18 mouse cellular contexts compared by ENCODE assay signal in genomic region chrX:73468752-73469151, GRCm38 (mm10). TPM values are rescaled to one million over a fixed set of nuclear protein-coding genes. Genes with fewer than 3 reads are reported as not detected.
DNase-seq lines count a peak whose midpoint lies in the region; ATAC-seq and TF ChIP-seq lines count a peak whose summit lies in the region.
"Had no signal": no experiment of that assay in that cellular context is flagged by ENCODE, and none has a peak within 500 bp of the region (broad histone marks: within the 10 kb centered on the region; RNA-seq: fewer than 3 reads in every experiment).

No protein-coding gene starts in this region.

- TF ChIP-seq CTCF in heart, postnatal 0 days (IDR thresholded peaks at IDR 0.05; ENCODE audit: low read depth): no peak

- TF ChIP-seq EP300 in heart, postnatal 0 days (IDR thresholded peaks at IDR 0.05; ENCODE audit: low read depth): no peak

- DNase-seq in heart, postnatal 0 days (ENCODE audit: low spot score): no peak
- no peak for DNase-seq in lung, postnatal 10 days
- no peak for DNase-seq in adrenal gland, postnatal 25 days
- DNase-seq: cerebellum, adult 9-11 months; liver, embryonic 13.5 days; right cerebral cortex, postnatal 14 days; thymus, postnatal 36 days had no signal

- no peaks in the 10 kb centered on the region for H3K9me3 ChIP-seq in heart, postnatal 0 days (replicated peaks; ENCODE audit: control insufficient read depth, low read length)
- no peaks in the 10 kb centered on the region for H3K9me3 ChIP-seq in heart, embryonic 11.5 days (replicated peaks; ENCODE audit: control insufficient read depth, low read length)
- H3K9me3 ChIP-seq in lung, embryonic 15.5 days: no peaks in the 10 kb centered on the region
- H3K9me3 ChIP-seq in embryonic facial prominence, embryonic 15.5 days (replicated peaks): no peaks in the 10 kb centered on the region
- no peaks in the 10 kb centered on the region for H3K9me3 ChIP-seq in stomach, embryonic 15.5 days
- H3K9me3 ChIP-seq: hindbrain, embryonic 13.5 days; liver, embryonic 13.5 days; megakaryocyte, embryonic 14.5 days had no signal

- H3K36me3 ChIP-seq in heart, postnatal 0 days (replicated peaks; ENCODE audit: control insufficient read depth, insufficient read depth, low read length): no peaks in the 10 kb centered on the region
- no peaks in the 10 kb centered on the region for H3K36me3 ChIP-seq in heart, embryonic 11.5 days (ENCODE audit: control insufficient read depth, insufficient read depth, low read length)
- no peaks in the 10 kb centered on the region for H3K36me3 ChIP-seq in lung, embryonic 15.5 days
- no peaks in the 10 kb centered on the region for H3K36me3 ChIP-seq in embryonic facial prominence, embryonic 15.5 days
- no peaks in the 10 kb centered on the region for H3K36me3 ChIP-seq in stomach, embryonic 15.5 days
- H3K36me3 ChIP-seq: hindbrain, embryonic 13.5 days; liver, embryonic 13.5 days had no signal

- H3K27ac ChIP-seq in heart, postnatal 0 days (ENCODE audit: low read depth): 0 out of 2 replicates have a peak overlapping the region, but pooled peaks have one; percentile 12
- no peak overlapping the region for H3K27ac ChIP-seq in heart, embryonic 11.5 days (ENCODE audit: low read depth, low read length)
- H3K27ac ChIP-seq in lung, embryonic 15.5 days: peak overlapping the region; percentile 90
- H3K27ac ChIP-seq in embryonic facial prominence, embryonic 15.5 days (replicated peaks): peak overlapping the region; percentile 92
- H3K27ac ChIP-seq in stomach, embryonic 15.5 days: peak overlapping the region; percentile 66; the same call in 1 of the 2 replicates
- H3K27ac ChIP-seq: hindbrain, embryonic 13.5 days had no signal

- no peak overlapping the region for H3K4me2 ChIP-seq in heart, postnatal 0 days (ENCODE audit: low read depth, low read length)
- no peak overlapping the region for H3K4me2 ChIP-seq in heart, embryonic 11.5 days
- H3K4me2 ChIP-seq in lung, embryonic 15.5 days: no peak overlapping the region
- no peak overlapping the region for H3K4me2 ChIP-seq in embryonic facial prominence, embryonic 15.5 days (replicated peaks)
- no peak overlapping the region for H3K4me2 ChIP-seq in stomach, embryonic 15.5 days
- H3K4me2 ChIP-seq: hindbrain, embryonic 13.5 days; liver, embryonic 13.5 days had no signal

- H3K4me1 ChIP-seq in heart, postnatal 0 days (ENCODE audit: control insufficient read depth, insufficient read depth): no peaks in the 10 kb centered on the region
- no peaks in the 10 kb centered on the region for H3K4me1 ChIP-seq in heart, embryonic 11.5 days (ENCODE audit: control insufficient read depth, insufficient read depth, low read length)
- peaks cover 34% of the 10 kb centered on the region for H3K4me1 ChIP-seq in lung, embryonic 15.5 days
- peaks cover 25% of the 10 kb centered on the region for H3K4me1 ChIP-seq in embryonic facial prominence, embryonic 15.5 days
- no peaks in the 10 kb centered on the region for H3K4me1 ChIP-seq in stomach, embryonic 15.5 days
- H3K4me1 ChIP-seq: hindbrain, embryonic 13.5 days; liver, embryonic 13.5 days; megakaryocyte, embryonic 14.5 days had no signal

- H3K9ac ChIP-seq in heart, postnatal 0 days (replicated peaks; ENCODE audit: low read depth, low read length): no peak overlapping the region
- no peak overlapping the region for H3K9ac ChIP-seq in heart, embryonic 11.5 days (ENCODE audit: low read depth, low read length)
- no peak overlapping the region for H3K9ac ChIP-seq in lung, embryonic 15.5 days
- H3K9ac ChIP-seq in embryonic facial prominence, embryonic 15.5 days: no peak overlapping the region
- no peak overlapping the region for H3K9ac ChIP-seq in stomach, embryonic 15.5 days
- H3K9ac ChIP-seq: hindbrain, embryonic 13.5 days; liver, embryonic 13.5 days had no signal

- H3K27me3 ChIP-seq in heart, postnatal 0 days (ENCODE audit: control insufficient read depth, insufficient read depth, low read length): no peaks in the 10 kb centered on the region
- H3K27me3 ChIP-seq in heart, embryonic 11.5 days (ENCODE audit: control insufficient read depth, insufficient read depth, low read length): peaks cover 9% of the 10 kb centered on the region
- H3K27me3 ChIP-seq in lung, embryonic 15.5 days: no peaks in the 10 kb centered on the region
- 0 out of 2 replicates have a peak, but pooled peaks cover 2% of the 10 kb centered on the region for H3K27me3 ChIP-seq in embryonic facial prominence, embryonic 15.5 days
- H3K27me3 ChIP-seq in stomach, embryonic 15.5 days (replicated peaks): no peaks in the 10 kb centered on the region
- H3K27me3 ChIP-seq: hindbrain, embryonic 13.5 days had no signal

- 20% methylated on average over 1 of the region's 1 CpGs for WGBS in heart, postnatal 0 days
- WGBS in heart, embryonic 11.5 days (ENCODE audit: insufficient replicate concordance): 58% methylated on average over 1 of the region's 1 CpGs
- WGBS in lung, embryonic 15.5 days: 36% methylated on average over 1 of the region's 1 CpGs
- WGBS in embryonic facial prominence, embryonic 15.5 days: 71% methylated on average over 1 of the region's 1 CpGs
- WGBS in stomach, embryonic 15.5 days: 47% methylated on average over 1 of the region's 1 CpGs

- ATAC-seq in heart, postnatal 0 days (ENCODE audit: insufficient read depth, low read depth): no peak
- no peak for ATAC-seq in heart, embryonic 11.5 days (replicated peaks; ENCODE audit: insufficient number of reproducible peaks, low FRiP score, low TSS enrichment)
- peak; percentile 2; the same call in 1 of the 2 replicates for ATAC-seq in lung, embryonic 15.5 days (ENCODE audit: borderline replicate concordance, extremely low read depth, low FRiP score, low TSS enrichment)
- no peak for ATAC-seq in embryonic facial prominence, embryonic 15.5 days (ENCODE audit: insufficient number of reproducible peaks, low FRiP score, low TSS enrichment, low read depth)
- ATAC-seq in stomach, embryonic 15.5 days (ENCODE audit: insufficient read depth, low FRiP score, low read depth): no peak
- ATAC-seq: forebrain, embryonic 16.5 days had no signal

- H3K4me3 ChIP-seq in heart, postnatal 0 days (ENCODE audit: low read depth, low read length): no peak overlapping the region
- no peak overlapping the region for H3K4me3 ChIP-seq in heart, embryonic 11.5 days (ENCODE audit: low read depth, low read length)
- H3K4me3 ChIP-seq in lung, embryonic 15.5 days: no peak overlapping the region
- H3K4me3 ChIP-seq in embryonic facial prominence, embryonic 15.5 days (replicated peaks): no peak overlapping the region
- no peak overlapping the region for H3K4me3 ChIP-seq in stomach, embryonic 15.5 days (replicated peaks)
- H3K4me3 ChIP-seq: hindbrain, embryonic 13.5 days; liver, embryonic 13.5 days; megakaryocyte, embryonic 14.5 days had no signal

RNA-seq across cellular contexts. Expression of gene Haus7, which starts 9.9 kb away (rescaled TPM):
- total RNA-seq in heart, postnatal 0 days (2014; rRNA removed; ENCODE audit: low replicate concordance): 15.6 and 23.2 TPM in 2 replicates
- polyA plus RNA-seq in heart, postnatal 0 days (2015; fragmentation: Nextera tagmentation; extraction: Ambion mirVana): 33.3 and 34.7 TPM in 2 replicates
- 72.7 and 82.8 TPM in 2 replicates for polyA plus RNA-seq in heart, embryonic 11.5 days (2014; fragmentation: Nextera tagmentation; extraction: Ambion mirVana)
- polyA plus RNA-seq in lung, embryonic 15.5 days (2015; fragmentation: Nextera tagmentation; extraction: Ambion mirVana): 64.4 and 66.9 TPM in 2 replicates
- polyA plus RNA-seq in embryonic facial prominence, embryonic 15.5 days (2015; fragmentation: Nextera tagmentation; extraction: Ambion mirVana): 56.5 and 58.7 TPM in 2 replicates
- 54.1 and 58.7 TPM in 2 replicates for polyA plus RNA-seq in stomach, embryonic 15.5 days (2015; fragmentation: Nextera tagmentation; extraction: Ambion mirVana)
- 27.7 and 31.8 TPM in 2 replicates for total RNA-seq in adrenal gland, postnatal 25 days (2021)

RNA-seq across cellular contexts. Expression of gene Bgn, which starts 14.7 kb away (rescaled TPM):
- total RNA-seq in heart, postnatal 0 days (2014; rRNA removed; ENCODE audit: low replicate concordance): 198 and 304 TPM in 2 replicates
- 61.6 and 64.1 TPM in 2 replicates for polyA plus RNA-seq in heart, postnatal 0 days (2015; fragmentation: Nextera tagmentation; extraction: Ambion mirVana)
- polyA plus RNA-seq in heart, embryonic 11.5 days (2014; fragmentation: Nextera tagmentation; extraction: Ambion mirVana): 59.2 and 68.0 TPM in 2 replicates
- 155 and 183 TPM in 2 replicates for polyA plus RNA-seq in lung, embryonic 15.5 days (2015; fragmentation: Nextera tagmentation; extraction: Ambion mirVana)
- 302 and 313 TPM in 2 replicates for polyA plus RNA-seq in embryonic facial prominence, embryonic 15.5 days (2015; fragmentation: Nextera tagmentation; extraction: Ambion mirVana)
- 64.8 and 75.2 TPM in 2 replicates for polyA plus RNA-seq in stomach, embryonic 15.5 days (2015; fragmentation: Nextera tagmentation; extraction: Ambion mirVana)
- 185 and 205 TPM in 2 replicates for total RNA-seq in adrenal gland, postnatal 25 days (2021)

RNA-seq across cellular contexts. Expression of gene Trex2, which starts 33.6 kb away (rescaled TPM):
- not detected in 2 replicates for total RNA-seq in heart, postnatal 0 days (2014; rRNA removed; ENCODE audit: low replicate concordance)
- not detected in 2 replicates for polyA plus RNA-seq in heart, postnatal 0 days (2015; fragmentation: Nextera tagmentation; extraction: Ambion mirVana)
- polyA plus RNA-seq in heart, embryonic 11.5 days (2014; fragmentation: Nextera tagmentation; extraction: Ambion mirVana): not detected in 2 replicates
- polyA plus RNA-seq in lung, embryonic 15.5 days (2015; fragmentation: Nextera tagmentation; extraction: Ambion mirVana): not detected in 2 replicates
- 12.3 and 13.0 TPM in 2 replicates for polyA plus RNA-seq in embryonic facial prominence, embryonic 15.5 days (2015; fragmentation: Nextera tagmentation; extraction: Ambion mirVana)
- 1.2 and 3.9 TPM in 2 replicates for polyA plus RNA-seq in stomach, embryonic 15.5 days (2015; fragmentation: Nextera tagmentation; extraction: Ambion mirVana)
- total RNA-seq in adrenal gland, postnatal 25 days (2021): not detected in 2 replicates
- total RNA-seq: adrenal gland, adult 18-20 months; gastrocnemius, postnatal 4 days; layer of hippocampus, postnatal 25 days had no signal
- polyA plus RNA-seq: forebrain, embryonic 16.5 days; hindbrain, embryonic 13.5 days; kidney, embryonic 14.5 days; liver, embryonic 13.5 days had no signal

RNA-seq across cellular contexts. Expression of gene Atp2b3, which starts 34.1 kb away (rescaled TPM):
- total RNA-seq in heart, postnatal 0 days (2014; rRNA removed; ENCODE audit: low replicate concordance): 0.53 and 1.1 TPM in 2 replicates
- 0.14 and 0.20 TPM in 2 replicates for polyA plus RNA-seq in heart, postnatal 0 days (2015; fragmentation: Nextera tagmentation; extraction: Ambion mirVana)
- 0.10 and 0.25 TPM in 2 replicates for polyA plus RNA-seq in heart, embryonic 11.5 days (2014; fragmentation: Nextera tagmentation; extraction: Ambion mirVana)
- polyA plus RNA-seq in lung, embryonic 15.5 days (2015; fragmentation: Nextera tagmentation; extraction: Ambion mirVana): 0.09 and 0.13 TPM in 2 replicates
- 0.41 and 0.43 TPM in 2 replicates for polyA plus RNA-seq in embryonic facial prominence, embryonic 15.5 days (2015; fragmentation: Nextera tagmentation; extraction: Ambion mirVana)
- 0.19 and 0.31 TPM in 2 replicates for polyA plus RNA-seq in stomach, embryonic 15.5 days (2015; fragmentation: Nextera tagmentation; extraction: Ambion mirVana)
- total RNA-seq in adrenal gland, postnatal 25 days (2021): 38.1 and 43.3 TPM in 2 replicates

RNA-seq across cellular contexts. Expression of gene Zfp92, which starts 57.9 kb away (rescaled TPM):
- total RNA-seq in heart, postnatal 0 days (2014; rRNA removed; ENCODE audit: low replicate concordance): 0.76 TPM in 1 of 2 replicates, not detected in the other
- polyA plus RNA-seq in heart, postnatal 0 days (2015; fragmentation: Nextera tagmentation; extraction: Ambion mirVana): not detected in 2 replicates
- 0.04 TPM in 1 of 2 replicates, not detected in the other for polyA plus RNA-seq in heart, embryonic 11.5 days (2014; fragmentation: Nextera tagmentation; extraction: Ambion mirVana)
- polyA plus RNA-seq in lung, embryonic 15.5 days (2015; fragmentation: Nextera tagmentation; extraction: Ambion mirVana): 0.09 and 0.19 TPM in 2 replicates
- 0.33 and 0.34 TPM in 2 replicates for polyA plus RNA-seq in embryonic facial prominence, embryonic 15.5 days (2015; fragmentation: Nextera tagmentation; extraction: Ambion mirVana)
- 0.21 and 0.40 TPM in 2 replicates for polyA plus RNA-seq in stomach, embryonic 15.5 days (2015; fragmentation: Nextera tagmentation; extraction: Ambion mirVana)
- total RNA-seq in adrenal gland, postnatal 25 days (2021): 0.19 and 0.24 TPM in 2 replicates
- total RNA-seq: gastrocnemius, postnatal 4 days had no signal
- polyA plus RNA-seq: kidney, embryonic 14.5 days; liver, embryonic 13.5 days had no signal
